Mouse (Mus musculus): ENCODE results near the gene Enpp5.

- TF ChIP-seq HCFC1 (IDR thresholded peaks at IDR 0.05; ENCODE audit: low read depth, low read length) (no peak), E2F4 (IDR thresholded peaks at IDR 0.05; ENCODE audit: insufficient replicate concordance, low read depth, low read length) (no peak), JUND (conservative IDR thresholded peaks at IDR 0.05; ENCODE audit: low read depth, low read length) (no peak), EP300 (IDR thresholded peaks at IDR 0.05; ENCODE audit: low read length) (no peak), IRF4 (IDR thresholded peaks at IDR 0.05; ENCODE audit: low read depth, low read length) (no peak), CTCF (conservative IDR thresholded peaks at IDR 0.05 in 1 of 2, IDR thresholded peaks at IDR 0.05 in 1 of 2; ENCODE audit: low read depth in 2 of 2, low read length in 2 of 2) (no peak), ZC3H11A (IDR thresholded peaks at IDR 0.05; ENCODE audit: low read depth, low read length) (no peak), NELFE (IDR thresholded peaks at IDR 0.05; ENCODE audit: low read depth, low read length) (no peak), GABPA (IDR thresholded peaks at IDR 0.05; ENCODE audit: insufficient replicate concordance, low read depth, low read length) (no peak), POLR2A (IDR thresholded peaks at IDR 0.05; ENCODE audit: low read depth, low read length) (no peak), MAX (IDR thresholded peaks at IDR 0.05; ENCODE audit: low read length) (no peak), MAZ (IDR thresholded peaks at IDR 0.05; ENCODE audit: low read depth, low read length) (no peak), MXI1 (IDR thresholded peaks at IDR 0.05; ENCODE audit: low read depth, low read length) (no peak), ZKSCAN1 (IDR thresholded peaks at IDR 0.05; ENCODE audit: borderline replicate concordance, low read depth, low read length) (no peak)
Observed at GRCm38 (mm10) chr17:44075601-44076000, 3.0 kb upstream of the Enpp5 start.
